Mouse (Mus musculus) inflammation-experienced regulatory T-cells, adult 6 months (primary cell): ENCODE data around the gene Sec1. TPM values are rescaled to one million over a fixed set of nuclear protein-coding genes. Genes with fewer than 3 reads are reported as not detected.
A peak's percentile ranks its signal among the peaks of the same experiment; 100 is the strongest.

Source experiments
- ATAC-seq: one replicate; pipeline ENCODE4 v1.8.0; 2017
- polyA plus RNA-seq, 3 experiments: library from polyadenylated mRNA; unstranded; fragments of 100-300 nt; shearing (Covaris generic); gene quantifications; one replicate each; pipeline ENCODE4 v1.2.1; 2017

The Sec1 gene
- under 1 TPM in 1 of 3 experiments, not detected in 2; 0.22 TPM for polyA plus RNA-seq

- ATAC-seq: no peak
Observed at GRCm38 (mm10) chr7:45693921-45694591, at the start of gene Sec1. Sec1 (minus strand) TSS chr7:45694402.

GRCm38 (mm10) chr7:45742338-45742737, 48.1 kb upstream of the Sec1 start:
- ATAC-seq: peak; percentile 57

DNA sequence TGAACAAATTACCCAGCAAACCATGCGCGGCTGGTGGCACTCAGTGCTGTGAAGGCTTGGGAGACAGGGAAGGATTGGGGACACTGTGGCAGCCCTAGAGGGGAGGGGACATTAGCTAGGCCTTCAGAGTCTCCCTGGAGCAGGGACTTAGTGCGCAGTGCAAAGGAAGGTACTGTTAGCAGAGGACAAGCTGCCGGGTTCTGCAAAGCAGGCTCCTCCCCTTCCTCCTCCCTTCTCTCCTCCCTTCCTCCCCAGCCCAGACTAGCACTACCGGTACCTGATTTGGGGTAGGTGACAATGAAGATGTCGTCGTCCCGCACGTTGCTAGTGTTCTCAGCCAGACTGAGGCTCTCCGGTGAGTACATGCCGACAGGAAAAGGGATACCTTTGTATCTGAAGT, 47.6 kb upstream of the Sec1 start:
- peak; percentile 84 for ATAC-seq

GRCm38 (mm10) chr7:45741308-45741707, 47.1 kb upstream of the Sec1 start:
- no peak for ATAC-seq

DNA sequence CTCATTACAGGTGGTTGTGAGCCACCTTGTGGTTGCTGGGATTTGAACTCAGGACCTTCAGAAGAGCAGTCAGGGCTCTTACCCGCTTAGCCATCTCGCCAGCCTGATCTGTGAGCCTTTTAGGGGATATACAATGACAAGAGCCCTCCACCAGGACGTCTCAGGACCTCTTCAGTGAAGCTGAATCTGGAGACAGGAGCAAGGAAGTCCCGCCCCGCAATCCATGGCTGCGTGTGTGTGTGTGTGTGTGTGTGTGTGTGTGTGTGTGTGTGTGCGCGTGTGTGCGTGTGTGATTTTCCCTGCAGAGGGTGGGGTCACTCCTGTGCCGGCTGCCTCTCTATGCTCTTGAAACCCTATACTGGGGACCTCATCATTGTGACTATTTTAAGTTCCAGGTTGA, 45.6 kb upstream of the Sec1 start:
- ATAC-seq: no peak

DNA sequence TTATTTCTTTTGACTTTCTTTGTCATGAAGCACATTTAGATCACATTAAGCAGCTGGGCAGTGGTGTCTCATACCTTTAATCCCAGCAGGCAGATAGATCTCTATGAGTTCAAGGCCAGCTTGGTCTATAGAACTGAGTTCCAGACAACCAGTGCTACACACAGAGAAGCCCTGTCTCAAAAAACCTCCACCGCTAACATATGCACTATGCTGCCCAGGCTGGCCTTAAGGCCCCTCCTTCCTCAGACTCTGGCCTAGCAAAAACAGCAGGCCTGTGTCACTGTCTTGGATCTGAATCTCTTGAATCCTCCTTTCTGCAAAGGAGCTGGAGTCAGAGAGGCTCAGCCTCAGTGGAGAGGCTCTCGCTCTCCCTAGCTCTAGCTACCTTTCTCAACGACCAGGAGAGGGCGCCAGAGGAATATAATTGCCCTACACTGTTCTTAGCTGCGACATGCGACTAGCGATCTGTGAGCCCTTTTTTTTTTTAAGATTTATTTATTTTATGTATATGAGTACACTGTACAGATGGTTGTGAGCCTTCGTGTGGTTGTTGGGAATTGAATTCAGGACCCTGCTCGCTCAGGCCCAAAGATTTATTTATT, 45.1 kb upstream of the Sec1 start:
- ATAC-seq: peak; percentile 62

DNA sequence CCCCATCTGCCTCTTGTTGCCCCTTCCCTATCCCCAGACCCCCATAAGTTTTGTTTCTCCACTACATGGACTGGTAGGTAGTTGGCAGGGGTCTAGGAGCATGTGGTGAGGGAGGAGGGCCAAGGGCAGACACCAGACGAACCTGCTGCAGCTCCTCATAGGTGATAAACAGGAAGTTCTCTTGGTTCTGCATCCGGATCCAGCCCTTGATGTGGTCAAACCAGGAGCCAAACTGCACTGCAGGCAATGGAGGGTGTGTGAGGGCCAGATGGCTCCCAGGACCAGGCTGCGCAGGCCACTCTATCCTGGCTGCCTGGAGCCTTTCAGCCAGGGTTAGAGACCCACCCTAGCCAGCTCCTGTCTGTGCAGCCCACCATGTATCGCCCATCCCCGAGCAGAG, 39.3 kb upstream of the Sec1 start:
- peak; percentile 99 for ATAC-seq

- no peak for ATAC-seq
Observed at GRCm38 (mm10) chr7:45730727-45731431, 36.7 kb upstream of the Sec1 start.

GRCm38 (mm10) chr7:45727625-45728024, 33.4 kb upstream of the Sec1 start:
- ATAC-seq: no peak

GRCm38 (mm10) chr7:45726419-45726818, 32.2 kb upstream of the Sec1 start:
- ATAC-seq: no peak

GRCm38 (mm10) chr7:45725713-45726112, 31.5 kb upstream of the Sec1 start, which contains the start of gene Spaca4:
Spaca4 (minus strand) TSS chr7:45725813.
- ATAC-seq: no peak

- ATAC-seq: no peak
Observed at GRCm38 (mm10) chr7:45725151-45725550, 30.9 kb upstream of the Sec1 start.

- ATAC-seq: no peak
Observed at GRCm38 (mm10) chr7:45723781-45724180, 29.6 kb upstream of the Sec1 start.

GRCm38 (mm10) chr7:45723301-45723700, 29.1 kb upstream of the Sec1 start:
- no peak for ATAC-seq

DNA sequence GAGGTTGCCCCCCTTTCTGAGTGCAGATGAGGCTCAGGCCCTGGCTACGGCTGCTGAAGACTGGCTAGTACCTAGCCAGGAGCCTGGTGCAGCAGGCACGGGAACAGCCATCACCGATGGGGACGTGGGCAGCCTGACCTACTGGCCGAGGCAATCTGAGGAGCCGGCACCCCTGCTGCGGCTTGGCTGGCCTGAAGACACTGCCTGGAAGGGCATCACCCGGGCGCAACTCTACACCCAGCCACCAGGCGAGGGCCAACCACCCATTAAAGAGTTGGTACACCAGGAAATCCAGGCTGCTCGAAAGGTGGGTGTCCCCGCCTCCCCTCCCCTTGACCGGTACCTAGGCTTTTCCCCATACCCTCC, 28.1 kb upstream of the Sec1 start:
- no peak for ATAC-seq

- ATAC-seq: no peak
Observed at GRCm38 (mm10) chr7:45721642-45722347, 27.6 kb upstream of the Sec1 start.

- no peak for ATAC-seq
Observed at GRCm38 (mm10) chr7:45721234-45721571, 27.0 kb upstream of the Sec1 start.

GRCm38 (mm10) chr7:45720413-45721233, 26.4 kb upstream of the Sec1 start, which contains the start of gene Fam83e:
Fam83e (plus strand) TSS chr7:45721212.
- no peak for ATAC-seq

GRCm38 (mm10) chr7:45719738-45720412, 25.7 kb upstream of the Sec1 start:
- no peak for ATAC-seq

DNA sequence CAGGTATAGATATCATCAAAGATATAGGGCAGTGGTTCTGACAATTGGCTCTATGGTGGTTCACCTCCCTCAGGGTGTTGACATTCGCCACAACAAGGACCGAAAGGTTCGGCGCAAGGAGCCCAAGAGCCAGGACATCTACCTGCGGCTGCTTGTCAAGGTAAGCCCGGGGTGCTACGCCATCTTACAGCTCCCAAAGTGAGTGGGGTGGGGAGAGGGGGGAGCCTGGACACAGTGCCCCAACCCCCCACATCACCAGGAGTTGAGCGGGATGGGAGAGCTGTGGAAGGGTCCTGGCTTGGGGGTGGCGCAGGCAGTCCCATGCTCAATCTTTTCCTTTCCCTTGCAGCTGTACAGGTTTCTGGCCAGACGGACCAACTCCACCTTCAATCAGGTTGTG, 25.0 kb upstream of the Sec1 start:
- no peak for ATAC-seq

GRCm38 (mm10) chr7:45718331-45718730, 24.1 kb upstream of the Sec1 start:
- peak; percentile 1 for ATAC-seq

DNA sequence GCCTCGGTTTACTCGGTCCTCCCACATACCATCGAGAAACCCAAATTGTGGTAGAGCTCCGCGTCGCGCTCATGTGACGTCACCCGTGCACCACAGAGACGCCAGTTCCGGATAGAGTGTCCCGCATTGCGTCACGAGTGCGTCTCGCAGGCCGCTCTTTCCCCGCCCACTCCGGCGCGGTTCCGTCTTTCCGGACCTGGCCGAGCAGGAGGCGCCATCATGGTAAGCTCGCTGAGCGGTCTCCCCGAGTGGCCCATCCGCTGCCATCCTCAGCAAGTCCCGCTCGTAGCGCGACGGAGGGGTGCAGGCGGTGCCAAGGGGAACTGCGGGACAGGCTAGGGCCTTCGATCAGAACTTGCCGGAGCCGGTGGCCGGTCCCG, 23.7 kb upstream of the Sec1 start, which contains the start of gene Sphk2:
Gene Sphk2, minus strand, starts transcription at position 85 of the 380 bp plus-strand sequence.
- ATAC-seq: peak; percentile 73
